Mouse (Mus musculus) small intestine, adult 2 months (tissue): Measurements from ENCODE around the gene Hykk. TPM values are rescaled to one million over a fixed set of nuclear protein-coding genes. Genes with fewer than 3 reads are reported as not detected.

Experiments
- H3K27ac ChIP-seq: fragments of 200-500 bp; 2 replicates; pipeline ENCODE4 v1.5.1; 2012; ENCODE audit warnings: low read depth, low read length, control low read depth, inconsistent platforms; ENCODE audit not compliant: insufficient read depth
- H3K27me3 ChIP-seq: fragments of 200-500 bp; 2 replicates; pipeline ENCODE4 v1.6.1; 2012; ENCODE audit warnings: mild to moderate bottlenecking, moderate library complexity, low read length, inconsistent platforms; ENCODE audit not compliant: control insufficient read depth, insufficient read depth
- H3K36me3 ChIP-seq: fragments of 200-500 bp; 2 replicates; pipeline ENCODE4 v1.6.1; 2012; ENCODE audit warnings: mild to moderate bottlenecking, low read length, control low read depth, inconsistent platforms; ENCODE audit not compliant: control insufficient read depth, insufficient read depth
- H3K4me1 ChIP-seq: fragments of 200-500 bp; 2 replicates; pipeline ENCODE4 v1.6.1; 2012; ENCODE audit warnings: low read length, inconsistent platforms, mixed read lengths; ENCODE audit not compliant: control insufficient read depth, insufficient read depth, insufficient read length
- H3K4me3 ChIP-seq: fragments of 200-500 bp; 2 replicates; pipeline ENCODE4 v1.5.1; 2012; ENCODE audit warnings: low read depth, mild to moderate bottlenecking, control low read depth, inconsistent platforms, low read length, moderate library complexity
- CTCF ChIP-seq: fragments of 200-500 bp; IDR thresholded peaks from 2 replicates; pipeline ENCODE4 v1.5.1; 2012; ENCODE audit warnings: low read depth, mild to moderate bottlenecking, control low read depth, inconsistent platforms, low read length, moderate library complexity, mixed read lengths; ENCODE audit not compliant: insufficient replicate concordance, insufficient read length; ENCODE audit errors: extremely low read depth
- POLR2A ChIP-seq: fragments of 200-500 bp; IDR thresholded peaks from 2 replicates; pipeline ENCODE4 v1.6.1; 2012; ENCODE audit warnings: low read depth, mild to moderate bottlenecking, control low read depth, inconsistent platforms, low read length, moderate library complexity
- WGBS: fragments of 180-500 bp; shearing (Covaris S2); methylation state at CpG from one replicate; pipeline ENCODE4 v1.1.7; 2018; 5-methylcytosine and 5-hydroxymethylcytosine counted together
- polyA plus RNA-seq: library from polyadenylated mRNA; depleted of rRNA; stranded (reverse); fragments of >200 nt; gene quantifications from 2 replicates; pipeline ENCODE4 v1.2.3, GENCODE M21; 2012; rRNA removed

The Hykk gene
- polyA plus RNA-seq, 1 experiment, result 0.30 TPM

DNA sequence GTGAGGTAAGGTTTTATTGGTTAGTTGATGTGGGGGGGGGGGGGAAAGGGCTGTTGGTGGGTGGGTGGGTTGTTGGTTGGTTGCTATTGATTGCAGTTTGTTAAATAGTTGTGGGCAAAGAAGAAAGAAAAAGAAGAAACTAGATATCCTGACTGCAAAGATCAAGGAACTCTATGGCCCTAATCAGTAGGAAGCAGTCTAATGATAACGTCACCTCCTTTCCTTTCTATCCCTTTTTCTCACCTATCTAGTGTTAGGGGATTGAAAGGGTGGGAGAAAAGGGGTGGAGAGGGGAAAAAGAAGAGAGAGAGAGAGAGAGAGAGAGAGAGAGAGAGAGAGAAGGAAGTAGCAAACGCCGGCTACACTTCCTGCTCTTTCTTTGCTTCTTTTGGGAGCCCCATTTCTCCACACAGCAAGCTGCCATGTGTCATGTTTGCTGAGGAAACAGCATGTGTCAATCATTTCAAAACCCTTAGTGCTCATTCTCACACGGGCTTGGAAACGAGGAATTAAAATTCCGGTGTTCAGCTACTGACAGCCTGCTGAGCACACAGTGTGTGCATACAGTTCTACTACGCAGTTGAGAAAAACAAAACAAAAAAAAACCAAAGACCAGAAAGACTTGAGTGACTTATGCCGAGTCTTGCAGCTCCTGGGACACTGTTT lies 53.0 kb downstream of the Hykk start:
- Histone ChIP-seq H3K4me3 (no peak overlapping the region), H3K36me3 (no peaks in the 10 kb centered on the region), H3K27me3 (no peaks in the 10 kb centered on the region), H3K27ac (no peak overlapping the region), H3K4me1 (no peaks in the 10 kb centered on the region)
- no peak for TF ChIP-seq CTCF
- TF ChIP-seq POLR2A, result no peak
- 43% methylated on average over 8 of the region's 8 CpGs for WGBS

GRCm38 (mm10) chr9:54980674-54981073 lies 63.6 kb downstream of the Hykk start, which contains the start of gene Chrna5:
TSS of gene Chrna5 (plus strand) at chr9:54980880.
- Histone ChIP-seq H3K36me3 (no peaks in the 10 kb centered on the region), H3K4me3 (peak within 1 kb of the TSS; percentile 78), H3K4me1 (peaks cover 4% of the 10 kb centered on the region), H3K27ac (no peak within 1 kb of the TSS), H3K27me3 (peaks cover 27% of the 10 kb centered on the region)
- WGBS, result 61% methylated on average over 8 of the region's 8 CpGs
- no peak for TF ChIP-seq POLR2A
- no peak for TF ChIP-seq CTCF

- peaks cover 4% of the 10 kb centered on the region for H3K4me1 ChIP-seq
- peak overlapping the region; percentile 78 for H3K4me3 ChIP-seq
- no peak overlapping the region for H3K27ac ChIP-seq
- no peaks in the 10 kb centered on the region for H3K36me3 ChIP-seq
- H3K27me3 ChIP-seq, result peaks cover 27% of the 10 kb centered on the region
- TF ChIP-seq POLR2A (no peak), CTCF (no peak)
- WGBS, result 2% methylated on average over 85 of the region's 85 CpGs
These were observed 64.5 kb downstream of the Hykk start for GRCm38 (mm10) chr9:54981291-54982191.

- Histone ChIP-seq H3K36me3 (no peaks in the 10 kb centered on the region), H3K27me3 (peaks cover 31% of the 10 kb centered on the region), H3K27ac (no peak overlapping the region), H3K4me3 (no peak overlapping the region), H3K4me1 (peaks cover 4% of the 10 kb centered on the region)
- TF ChIP-seq CTCF (no peak), POLR2A (no peak)
- 20% methylated on average over 7 of the region's 7 CpGs for WGBS
These were observed 65.3 kb downstream of the Hykk start for GRCm38 (mm10) chr9:54982401-54982800.

DNA sequence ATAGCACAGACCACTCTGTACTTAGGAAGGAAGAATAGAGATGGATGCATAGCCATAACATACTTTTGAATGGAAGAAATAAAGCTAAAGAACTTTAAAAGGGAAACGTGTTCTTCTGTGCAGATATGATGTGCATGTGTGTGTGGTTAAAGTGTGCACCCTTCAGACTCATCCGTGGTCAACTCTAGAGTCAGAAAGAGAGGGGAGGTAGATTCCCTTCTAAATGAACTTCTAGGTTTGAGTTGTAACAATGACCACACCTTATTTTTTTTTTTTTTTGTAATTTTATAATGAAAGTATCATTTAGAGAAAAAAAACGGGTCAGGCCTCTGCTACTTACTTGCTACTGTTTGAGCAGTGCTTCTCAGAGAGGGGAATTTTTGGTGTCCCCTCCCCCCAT lies 73.3 kb downstream of the Hykk start:
- WGBS, result 75% methylated on average over 3 of the region's 3 CpGs
- H3K4me1 ChIP-seq, result no peaks in the 10 kb centered on the region
- H3K4me3 ChIP-seq, result no peak overlapping the region
- H3K27ac ChIP-seq, result no peak overlapping the region
- TF ChIP-seq CTCF (no peak), POLR2A (no peak)
- H3K36me3 ChIP-seq, result no peaks in the 10 kb centered on the region
- H3K27me3 ChIP-seq, result peaks cover 4% of the 10 kb centered on the region; the same call in 1 of the 2 replicates

GRCm38 (mm10) chr9:54994381-54994780 lies 77.3 kb downstream of the Hykk start:
- Histone ChIP-seq H3K27ac (no peak overlapping the region), H3K27me3 (no peaks in the 10 kb centered on the region), H3K4me3 (no peak overlapping the region), H3K36me3 (no peaks in the 10 kb centered on the region), H3K4me1 (no peaks in the 10 kb centered on the region)
- 63% methylated on average over 3 of the region's 3 CpGs for WGBS
- no peak for TF ChIP-seq CTCF
- no peak for TF ChIP-seq POLR2A

- Histone ChIP-seq H3K4me1 (no peaks in the 10 kb centered on the region), H3K27me3 (no peaks in the 10 kb centered on the region), H3K4me3 (no peak overlapping the region), H3K36me3 (no peaks in the 10 kb centered on the region), H3K27ac (no peak overlapping the region)
- TF ChIP-seq POLR2A (no peak), CTCF (no peak)
- 48% methylated on average over 3 of the region's 3 CpGs for WGBS
These were observed 78.6 kb downstream of the Hykk start for GRCm38 (mm10) chr9:54995645-54996044.

Other genes with a start within 250 kb of the Hykk start
- gene Dnaja4, start 218.4 kb upstream of the Hykk start, polyA plus RNA-seq, result 1.2 and 1.3 TPM in 2 replicates
- 7.8 and 11.9 TPM in 2 replicates for gene Wdr61, start 182.8 kb upstream of the Hykk start, polyA plus RNA-seq
- gene Crabp1, start 152.5 kb upstream of the Hykk start, polyA plus RNA-seq, result 0.86 and 3.2 TPM in 2 replicates
- gene Ireb2, start 53.5 kb upstream of the Hykk start, polyA plus RNA-seq, result 0.88 and 1.6 TPM in 2 replicates
- gene Psma4, start 33.5 kb downstream of the Hykk start, polyA plus RNA-seq, result 13.3 and 27.1 TPM in 2 replicates
- not detected in 2 replicates for gene AY074887, start 33.7 kb downstream of the Hykk start, polyA plus RNA-seq
- 0.04 TPM in 1 of 2 replicates, not detected in the other for gene Chrna5, start 63.6 kb downstream of the Hykk start, polyA plus RNA-seq
- gene Chrna3, start 109.3 kb downstream of the Hykk start, polyA plus RNA-seq, result 0.85 and 1.5 TPM in 2 replicates
- gene Chrnb4, start 131.5 kb downstream of the Hykk start, polyA plus RNA-seq, result 0.76 and 2.0 TPM in 2 replicates
- gene Ube2q2, start 231.6 kb downstream of the Hykk start, polyA plus RNA-seq, result 3.2 and 5.3 TPM in 2 replicates